Mouse (Mus musculus) C2C12 (cell line): ENCODE results near the gene Isca2. TPM values are rescaled to one million over a fixed set of nuclear protein-coding genes. Genes with fewer than 3 reads are reported as not detected.
A peak's percentile ranks its signal among the peaks of the same experiment; 100 is the strongest.

Experiments
- H3K27me3 ChIP-seq: one replicate; pipeline ENCODE4 v1.6.1; 2011; ENCODE audit not compliant: control insufficient read depth, insufficient read depth, insufficient read length
- H3K36me3 ChIP-seq: one replicate; pipeline ENCODE4 v1.6.1; 2011; ENCODE audit not compliant: control insufficient read depth, insufficient read depth
- H3K4me3 ChIP-seq: one replicate; pipeline ENCODE4 v1.5.1; 2011; ENCODE audit warnings: mild to moderate bottlenecking, control low read depth; ENCODE audit not compliant: poor library complexity, insufficient read depth, severe bottlenecking
- H3K79me2 ChIP-seq: one replicate; pipeline ENCODE4 v1.6.1; 2011; ENCODE audit not compliant: control insufficient read depth, insufficient read depth
- H3K79me3 ChIP-seq: one replicate; pipeline ENCODE4 v1.6.1; 2011; ENCODE audit warnings: low read depth, control low read depth
- H3ac ChIP-seq: one replicate; pipeline ENCODE3; 2011; ENCODE audit warnings: low read depth; ENCODE audit not compliant: control insufficient read depth, insufficient read length
- CEBPB ChIP-seq: IDR thresholded peaks from one replicate; pipeline ENCODE4 v1.6.1; 2011; ENCODE audit warnings: low read depth, mild to moderate bottlenecking, control low read depth, moderate library complexity
- CTCF ChIP-seq: IDR thresholded peaks from one replicate; pipeline ENCODE4 v1.5.1; 2011; ENCODE audit not compliant: control insufficient read depth, insufficient read depth, insufficient read length
- FOSL1 ChIP-seq: IDR thresholded peaks from one replicate; pipeline ENCODE4 v1.8.0; 2011; ENCODE audit warnings: mild to moderate bottlenecking, low read length; ENCODE audit not compliant: poor library complexity, insufficient read depth, severe bottlenecking
- MAX ChIP-seq: IDR thresholded peaks from one replicate; pipeline ENCODE4 v1.6.1; 2011; ENCODE audit warnings: mild to moderate bottlenecking, control low read depth
- MYOD1 ChIP-seq: IDR thresholded peaks from one replicate; pipeline ENCODE4 v1.6.1; 2011; ENCODE audit warnings: low read depth; ENCODE audit not compliant: control insufficient read depth, insufficient read length
- MYOG ChIP-seq: IDR thresholded peaks from one replicate; pipeline ENCODE4 v1.6.1; 2011; ENCODE audit not compliant: control insufficient read depth, insufficient read length; ENCODE audit errors: extremely low read depth
- USF1 ChIP-seq: IDR thresholded peaks from one replicate; pipeline ENCODE4 v1.6.1; 2011; ENCODE audit warnings: low read depth, mild to moderate bottlenecking, control low read depth, moderate library complexity
- polyA plus RNA-seq: library from polyadenylated mRNA; unstranded; fragments of >200 nt; fragmentation: generic; extraction: Trizol; gene quantifications from one replicate; pipeline ENCODE4 v1.2.1, GENCODE M21; 2012; ENCODE audit warnings: missing spikeins

The Isca2 gene
- polyA plus RNA-seq, 1 experiment: 44.1 TPM

DNA sequence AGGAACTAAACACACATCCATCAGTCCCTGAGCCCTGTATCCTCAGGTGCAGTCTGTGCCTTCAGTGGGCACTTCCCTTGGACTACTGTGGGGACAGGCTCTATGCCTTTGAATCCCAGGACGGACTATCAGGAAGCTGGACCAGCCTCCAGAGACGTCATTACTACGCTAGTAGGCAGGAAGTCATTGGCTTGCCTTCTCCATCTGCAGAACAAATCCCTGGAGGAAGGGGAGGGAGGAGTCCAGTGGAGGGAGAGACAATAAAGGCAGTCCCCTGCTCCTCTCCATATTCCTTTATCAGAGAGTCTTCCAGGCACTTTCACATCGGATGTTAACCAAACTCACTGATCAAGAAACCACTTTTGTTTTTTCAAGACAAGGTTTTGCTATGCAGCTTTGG lies 38.5 kb downstream of the Isca2 start:
- H3K27me3 ChIP-seq: no peaks in the 10 kb centered on the region
- no peaks in the 10 kb centered on the region for H3K79me3 ChIP-seq
- TF ChIP-seq MYOG: no peak
- no peak for TF ChIP-seq FOSL1
- TF ChIP-seq MAX: no peak
- TF ChIP-seq CEBPB: no peak
- H3K36me3 ChIP-seq: peaks cover 22% of the 10 kb centered on the region
- H3K79me2 ChIP-seq: no peaks in the 10 kb centered on the region
- no peak overlapping the region for H3K4me3 ChIP-seq
- H3ac ChIP-seq: no peak overlapping the region

DNA sequence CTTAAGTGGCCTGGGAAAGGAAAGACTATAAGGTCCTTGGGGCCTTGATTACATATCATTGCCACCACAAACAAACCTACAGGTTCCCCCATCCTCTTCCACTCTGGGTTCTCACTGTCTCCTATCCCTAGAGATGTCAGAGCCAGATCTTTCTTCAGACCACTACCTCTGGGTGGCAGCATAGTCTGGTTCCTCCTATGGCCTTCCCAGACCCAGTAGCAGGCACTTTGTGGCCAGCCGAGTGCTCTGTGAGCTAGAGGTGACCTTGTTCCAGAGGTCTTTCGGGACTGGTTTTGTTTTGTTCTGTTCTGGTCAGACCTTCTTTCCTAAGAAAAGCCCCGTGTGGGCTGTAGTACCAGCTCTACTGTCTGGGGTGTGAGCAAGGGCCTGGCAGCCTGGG lies 39.0 kb downstream of the Isca2 start:
- Histone ChIP-seq H3K36me3 (peaks cover 17% of the 10 kb centered on the region), H3K27me3 (no peaks in the 10 kb centered on the region), H3K4me3 (no peak overlapping the region), H3K79me3 (no peaks in the 10 kb centered on the region), H3ac (no peak overlapping the region), H3K79me2 (no peaks in the 10 kb centered on the region)
- TF ChIP-seq CTCF (peak; percentile 58), USF1 (no peak), FOSL1 (no peak)

DNA sequence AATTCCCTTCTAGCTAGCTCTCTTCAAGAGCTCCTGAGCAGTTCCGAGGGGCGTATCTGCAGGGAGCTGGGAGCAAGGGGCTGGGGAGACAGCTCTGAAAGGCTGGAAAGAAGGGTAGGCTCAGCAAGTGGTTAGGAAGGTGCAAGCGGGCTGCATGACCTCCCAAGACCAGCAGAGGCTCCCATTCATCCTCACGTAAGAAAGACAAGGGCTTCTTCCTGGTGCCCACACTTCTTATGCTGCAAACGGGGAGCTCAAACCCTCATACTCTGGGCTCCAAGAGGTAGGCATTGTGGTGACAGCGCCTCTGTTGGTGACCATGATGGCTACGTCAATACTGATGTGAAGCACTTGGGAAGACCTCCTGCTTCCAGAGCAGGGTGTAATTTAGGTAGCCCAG lies 40.7 kb downstream of the Isca2 start:
- TF ChIP-seq CTCF (peak; percentile 63), FOSL1 (no peak)
- Histone ChIP-seq H3ac (no peak overlapping the region), H3K79me2 (no peaks in the 10 kb centered on the region)

DNA sequence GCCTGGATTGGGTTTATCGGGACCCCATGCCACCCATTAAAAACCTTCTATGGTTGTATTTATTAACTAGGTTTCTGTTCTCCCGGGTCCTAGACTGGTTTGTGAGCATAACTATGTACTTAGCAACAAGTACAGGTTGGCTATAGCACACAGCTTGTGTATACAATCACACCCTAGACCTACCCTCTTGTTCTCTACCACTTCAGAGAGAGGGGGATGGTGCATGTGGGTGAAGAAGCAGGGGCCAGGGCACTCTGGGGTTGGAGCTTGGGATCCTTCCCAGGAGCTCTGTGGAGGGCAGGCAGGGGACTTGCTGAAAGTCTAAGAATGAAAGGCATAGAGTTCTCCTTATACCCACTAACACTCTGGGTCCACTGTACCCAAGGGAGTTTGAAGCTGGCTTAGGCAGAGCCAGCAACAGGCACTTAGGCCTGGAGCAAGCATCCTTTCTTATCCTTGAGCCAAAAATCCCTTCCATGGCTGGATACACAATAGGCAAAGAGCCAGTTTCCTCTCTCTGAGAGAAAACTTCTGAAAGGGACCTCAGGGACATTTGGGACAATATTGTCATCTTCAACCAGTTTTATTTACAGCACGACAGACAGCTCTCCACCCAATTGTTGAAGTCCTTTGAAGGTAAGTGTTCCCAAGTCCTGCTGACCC lies 41.7 kb downstream of the Isca2 start:
- Histone ChIP-seq H3K27me3 (no peaks in the 10 kb centered on the region), H3ac (no peak overlapping the region), H3K79me3 (no peaks in the 10 kb centered on the region), H3K36me3 (peaks cover 7% of the 10 kb centered on the region), H3K4me3 (no peak overlapping the region), H3K79me2 (no peaks in the 10 kb centered on the region)
- TF ChIP-seq MAX (no peak), CTCF (no peak), USF1 (no peak), CEBPB (no peak), MYOG (no peak), FOSL1 (no peak), MYOD1 (no peak)

More for the DNA sequence above, 40.7 kb downstream of the Isca2 start:
- Histone ChIP-seq H3K36me3 (peaks cover 13% of the 10 kb centered on the region), H3K79me3 (no peaks in the 10 kb centered on the region), H3K4me3 (no peak overlapping the region), H3K27me3 (no peaks in the 10 kb centered on the region)

DNA sequence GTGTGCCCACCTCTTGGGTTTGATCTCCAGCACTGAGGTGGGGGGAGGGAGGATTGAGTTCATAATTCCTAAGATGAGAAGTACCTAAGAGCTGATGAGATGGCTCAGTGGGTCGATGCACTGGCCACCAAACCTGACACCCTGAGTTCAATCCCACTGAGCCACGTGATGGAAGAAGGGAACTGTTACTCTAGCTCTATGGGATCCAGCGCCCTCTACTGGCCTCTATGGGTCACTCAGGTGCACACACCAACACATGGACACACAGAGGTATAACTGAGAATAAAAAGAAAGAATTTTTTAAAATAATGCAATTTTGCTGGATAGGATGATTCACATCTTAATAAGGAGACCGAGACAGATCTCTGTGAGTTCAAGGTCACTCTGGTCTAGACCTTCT lies 45.4 kb downstream of the Isca2 start:
- Histone ChIP-seq H3ac (no peak overlapping the region), H3K4me3 (no peak overlapping the region), H3K36me3 (peaks cover 7% of the 10 kb centered on the region), H3K27me3 (no peaks in the 10 kb centered on the region), H3K79me2 (no peaks in the 10 kb centered on the region), H3K79me3 (no peaks in the 10 kb centered on the region)
- TF ChIP-seq USF1 (no peak), CTCF (no peak)

DNA sequence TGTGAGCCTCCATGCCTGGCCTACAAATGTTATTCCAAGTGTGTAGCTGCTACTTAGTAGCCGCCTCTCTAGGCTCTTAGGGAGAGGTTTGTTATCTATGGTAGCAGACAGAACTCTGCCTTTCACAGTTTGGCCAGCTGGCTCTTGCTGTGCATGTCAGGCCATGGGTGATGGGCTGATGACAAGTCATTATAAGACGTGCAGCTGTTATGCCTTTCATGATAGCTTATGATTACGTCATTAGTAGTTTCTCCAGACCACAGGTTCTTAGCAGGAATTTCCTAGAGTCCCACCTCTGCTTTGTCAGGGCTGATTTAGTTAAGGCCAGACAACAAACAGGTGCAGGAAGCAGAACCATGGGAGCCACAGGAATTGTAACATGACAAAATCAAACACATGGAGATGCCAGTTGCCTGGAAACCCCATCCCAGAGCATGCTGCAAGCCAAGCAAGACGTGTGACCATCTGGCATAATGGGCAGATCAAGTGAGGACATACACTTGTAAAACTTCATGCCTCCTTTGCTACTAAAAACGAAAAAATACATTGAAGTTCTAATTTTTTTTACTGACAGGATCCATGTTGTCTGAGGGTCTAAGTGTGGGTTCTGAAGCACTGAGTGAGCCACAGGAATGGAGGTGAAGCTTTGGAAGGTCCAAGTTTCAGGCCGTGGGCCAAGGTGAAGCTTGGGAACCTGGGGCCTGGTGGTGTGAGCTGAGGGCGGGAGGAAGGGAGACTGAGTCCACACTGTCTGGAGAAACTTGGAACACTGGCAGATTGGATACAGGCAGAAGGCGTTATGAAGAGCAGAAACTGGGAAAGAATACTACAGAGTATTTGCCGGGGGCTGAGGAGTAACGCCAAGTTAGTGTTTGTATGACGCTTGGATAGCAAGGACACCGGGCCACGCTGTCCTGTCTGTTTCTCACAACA lies 46.5 kb downstream of the Isca2 start:
- H3ac ChIP-seq: no peak overlapping the region
- no peak overlapping the region for H3K4me3 ChIP-seq
- no peaks in the 10 kb centered on the region for H3K27me3 ChIP-seq
- TF ChIP-seq FOSL1: no peak
- TF ChIP-seq MYOD1: peak; percentile 97
- peak; percentile 57 for TF ChIP-seq MAX
- no peak for TF ChIP-seq USF1
- TF ChIP-seq CTCF: no peak
- TF ChIP-seq MYOG: no peak
- peak; percentile 39 for TF ChIP-seq CEBPB
- H3K36me3 ChIP-seq: peaks cover 7% of the 10 kb centered on the region
- no peaks in the 10 kb centered on the region for H3K79me2 ChIP-seq
- no peaks in the 10 kb centered on the region for H3K79me3 ChIP-seq
